Mouse (Mus musculus) intestine, postnatal 0 days (tissue): ENCODE results near the gene Fads1. TPM values are rescaled to one million over a fixed set of nuclear protein-coding genes. Genes with fewer than 3 reads are reported as not detected.
"Not testable (repeated sequence)": the region's sequence is repeated elsewhere in the genome, so short reads cannot be mapped to it uniquely, and the experiment has no call there.

Source experiments
- ATAC-seq: fragments of 200-750 bp; cut with Nextera tagmentation; 2 replicates; pipeline ENCODE4 v1.8.0; 2017; ENCODE audit warnings: mild to moderate bottlenecking, moderate TSS enrichment, moderate library complexity
- H3K27ac ChIP-seq: fragments of 300-500 bp; sonication (generic); 2 replicates; pipeline ENCODE4 v1.5.1; 2014; ENCODE audit warnings: mild to moderate bottlenecking, low read depth, low read length, moderate library complexity
- H3K27me3 ChIP-seq: fragments of 300-500 bp; sonication (generic); replicated peaks from 2 replicates; pipeline ENCODE4 v1.6.1; 2014; ENCODE audit warnings: low read length, mixed read lengths; ENCODE audit not compliant: control insufficient read depth, insufficient read depth
- H3K36me3 ChIP-seq: fragments of 300-500 bp; sonication (generic); 2 replicates; pipeline ENCODE4 v1.6.1; 2014; ENCODE audit warnings: mild to moderate bottlenecking, moderate library complexity; ENCODE audit not compliant: control insufficient read depth, insufficient read depth
- H3K4me1 ChIP-seq: fragments of 300-500 bp; sonication (generic); replicated peaks from 2 replicates; pipeline ENCODE4 v1.6.1; 2014; ENCODE audit warnings: antibody characterized with exemption, low read length, mixed read lengths; ENCODE audit not compliant: control insufficient read depth, insufficient read depth
- H3K4me2 ChIP-seq: fragments of 300-500 bp; sonication (generic); replicated peaks from 2 replicates; pipeline ENCODE4 v1.6.1; 2014; ENCODE audit warnings: low read depth, mild to moderate bottlenecking, moderate library complexity
- H3K4me3 ChIP-seq: fragments of 300-500 bp; sonication (generic); 2 replicates; pipeline ENCODE4 v1.5.1; 2014; ENCODE audit warnings: low read depth, low read length
- H3K9ac ChIP-seq: fragments of 300-500 bp; sonication (generic); 2 replicates; pipeline ENCODE4 v1.6.1; 2014; ENCODE audit warnings: mild to moderate bottlenecking, low read depth, low read length
- H3K9me3 ChIP-seq: fragments of 300-500 bp; sonication (generic); 2 replicates; pipeline ENCODE4 v1.6.1; 2016; ENCODE audit warnings: mixed run types; ENCODE audit not compliant: control insufficient read depth
- CTCF ChIP-seq: sonication (generic); IDR thresholded peaks from 2 replicates; pipeline ENCODE4 v1.5.1; 2016; ENCODE audit warnings: low read depth, mild to moderate bottlenecking, control low read depth, antibody characterized with exemption, moderate library complexity
- WGBS: fragments of 180-500 bp; shearing (Covaris S2); extraction: QIAGEN DNeasy Blood & Tissue Kit; methylation state at CpG from one replicate; pipeline ENCODE4 v1.1.7; 2014; 5-methylcytosine and 5-hydroxymethylcytosine counted together
- polyA plus RNA-seq: library from polyadenylated mRNA; unstranded; fragments of >200 nt; fragmentation: Nextera tagmentation; extraction: Ambion mirVana; gene quantifications from 2 replicates; pipeline ENCODE4 v1.2.1, GENCODE M21; 2015

Fads1 gene
- polyA plus RNA-seq, 1 experiment from 2014 or later, result 26.9 TPM

DNA sequence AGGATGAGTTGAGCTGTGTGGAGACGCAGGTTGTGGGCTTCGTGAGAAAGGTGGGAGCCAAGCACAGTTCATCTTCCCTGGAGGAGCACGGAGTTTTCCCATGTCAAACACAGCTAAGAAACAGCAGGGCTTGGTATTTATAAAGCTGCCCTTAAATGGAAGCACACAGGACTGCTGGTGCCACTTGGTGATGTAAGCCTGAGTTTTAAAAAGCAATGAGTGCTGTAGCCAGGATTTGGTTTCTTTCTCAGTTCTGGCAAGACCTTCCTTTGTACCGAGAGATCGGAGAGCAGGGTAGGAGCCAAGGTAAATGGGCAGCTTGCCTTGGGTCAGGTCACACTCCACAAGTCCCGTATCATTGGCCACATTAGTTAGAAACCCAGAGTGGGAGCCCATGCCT, 34.1 kb upstream of the Fads1 start:
- ATAC-seq, result no peak
- Histone ChIP-seq H3K27me3 (no peaks in the 10 kb centered on the region), H3K36me3 (no peaks in the 10 kb centered on the region), H3K4me2 (no peak overlapping the region), H3K4me3 (no peak overlapping the region), H3K9me3 (no peaks in the 10 kb centered on the region), H3K9ac (no peak overlapping the region), H3K27ac (no peak overlapping the region), H3K4me1 (no peaks in the 10 kb centered on the region)
- no peak for TF ChIP-seq CTCF
- WGBS, result 72% methylated on average over 6 of the region's 6 CpGs

DNA sequence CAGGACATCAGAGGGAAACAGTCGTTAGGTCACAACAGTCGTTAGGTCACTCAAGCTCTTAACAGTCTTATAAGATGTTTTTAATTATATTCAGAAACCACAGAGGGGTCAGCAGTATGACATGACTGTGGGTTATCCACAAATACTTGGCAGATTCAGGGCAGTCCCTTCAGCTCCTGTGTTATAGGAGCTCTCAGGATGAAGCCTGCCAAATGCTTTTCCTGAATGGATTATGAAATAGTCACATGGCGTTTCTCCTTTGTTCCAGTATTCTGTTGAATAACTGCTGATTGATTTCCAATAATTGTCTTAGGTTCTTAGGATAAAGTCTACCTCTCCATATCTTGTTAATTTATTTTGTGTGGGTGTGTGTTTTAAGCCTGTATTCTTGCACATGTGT, 33.5 kb upstream of the Fads1 start:
- no peak for ATAC-seq
- TF ChIP-seq CTCF, result no peak

DNA sequence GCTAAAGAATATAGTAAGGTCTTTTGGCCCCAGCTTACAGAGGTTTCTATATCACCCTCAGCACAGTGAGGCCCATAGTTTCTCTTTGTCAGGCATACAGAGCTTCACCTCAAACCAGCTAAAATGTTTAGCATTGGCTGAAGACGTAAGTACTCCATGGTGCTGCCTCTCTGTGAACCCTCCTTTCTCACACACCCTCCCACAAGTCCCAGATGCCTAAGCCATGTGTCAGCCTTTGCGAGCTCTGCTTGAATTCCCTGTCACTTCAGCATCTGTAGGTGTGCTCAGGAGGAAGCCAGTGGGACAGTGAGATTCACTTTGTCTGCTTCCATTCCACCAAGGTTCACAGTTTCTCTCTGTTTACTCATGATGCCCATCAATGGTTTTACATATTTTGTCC, 25.0 kb upstream of the Fads1 start:
- Histone ChIP-seq H3K27me3 (no peaks in the 10 kb centered on the region), H3K4me2 (no peak overlapping the region), H3K9ac (no peak overlapping the region), H3K4me1 (no peaks in the 10 kb centered on the region), H3K36me3 (no peaks in the 10 kb centered on the region), H3K4me3 (no peak overlapping the region), H3K9me3 (no peaks in the 10 kb centered on the region), H3K27ac (no peak overlapping the region)
- no peak for TF ChIP-seq CTCF
- ATAC-seq, result no peak
- WGBS, result 83% methylated on average over 2 of the region's 2 CpGs

More for the DNA sequence above, 33.5 kb upstream of the Fads1 start:
- H3K4me2 ChIP-seq, result no peak overlapping the region
- H3K27ac ChIP-seq, result no peak overlapping the region
- H3K9me3 ChIP-seq, result no peaks in the 10 kb centered on the region
- no peak overlapping the region for H3K9ac ChIP-seq
- H3K4me3 ChIP-seq, result no peak overlapping the region
- no peaks in the 10 kb centered on the region for H3K27me3 ChIP-seq
- H3K36me3 ChIP-seq, result no peaks in the 10 kb centered on the region
- no peaks in the 10 kb centered on the region for H3K4me1 ChIP-seq
- 69% methylated on average over 3 of the region's 3 CpGs for WGBS

DNA sequence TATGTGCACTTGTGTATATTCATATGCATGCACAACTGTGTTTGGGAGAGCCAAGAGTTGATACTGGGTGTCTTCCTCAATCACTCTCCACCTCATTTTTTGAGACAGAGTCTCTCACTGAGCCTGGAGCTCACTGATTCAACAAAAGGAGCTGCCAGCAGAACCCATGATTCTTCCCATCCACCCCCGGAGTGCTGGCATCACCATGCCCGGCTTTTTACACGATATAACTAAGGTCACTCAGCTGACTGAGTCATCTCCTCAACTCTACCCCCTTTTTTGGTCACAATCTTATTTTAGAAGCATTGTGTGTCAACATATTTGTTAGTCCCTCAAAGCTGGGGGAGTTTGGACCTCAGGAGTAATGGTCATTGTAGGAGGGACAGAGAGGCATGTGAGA, 18.8 kb upstream of the Fads1 start:
- WGBS, result 84% methylated on average over 3 of the region's 3 CpGs
- Histone ChIP-seq H3K9ac (no peak overlapping the region), H3K4me1 (no peaks in the 10 kb centered on the region), H3K27me3 (no peaks in the 10 kb centered on the region), H3K4me2 (no peak overlapping the region), H3K4me3 (no peak overlapping the region), H3K27ac (no peak overlapping the region), H3K9me3 (no peaks in the 10 kb centered on the region), H3K36me3 (no peaks in the 10 kb centered on the region)
- ATAC-seq, result no peak
- TF ChIP-seq CTCF, result no peak

DNA sequence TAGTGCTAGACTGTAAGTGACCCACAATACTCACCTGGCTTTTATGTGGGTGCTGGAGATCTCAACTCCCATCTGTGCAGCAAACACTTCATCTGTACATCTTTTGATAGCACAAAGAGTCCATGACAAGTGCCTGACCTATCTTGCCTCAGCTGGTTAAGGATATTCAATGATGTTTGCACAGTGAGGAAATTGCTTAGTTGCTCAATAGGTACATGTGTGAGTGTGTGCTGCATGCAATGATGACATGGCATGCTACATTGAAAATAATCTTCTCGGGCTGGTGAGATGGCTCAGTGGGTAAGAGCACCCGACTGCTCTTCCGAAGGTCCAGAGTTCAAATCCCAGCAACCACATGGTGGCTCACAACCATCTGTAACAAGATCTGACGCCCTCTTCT, 16.8 kb upstream of the Fads1 start:
- H3K36me3 ChIP-seq, H3K9ac ChIP-seq, H3K27me3 ChIP-seq, ATAC-seq, H3K27ac ChIP-seq, H3K4me2 ChIP-seq, H3K4me3 ChIP-seq, H3K9me3 ChIP-seq, H3K4me1 ChIP-seq: not testable (repeated sequence)
- 82% methylated on average over 4 of the region's 4 CpGs for WGBS

DNA sequence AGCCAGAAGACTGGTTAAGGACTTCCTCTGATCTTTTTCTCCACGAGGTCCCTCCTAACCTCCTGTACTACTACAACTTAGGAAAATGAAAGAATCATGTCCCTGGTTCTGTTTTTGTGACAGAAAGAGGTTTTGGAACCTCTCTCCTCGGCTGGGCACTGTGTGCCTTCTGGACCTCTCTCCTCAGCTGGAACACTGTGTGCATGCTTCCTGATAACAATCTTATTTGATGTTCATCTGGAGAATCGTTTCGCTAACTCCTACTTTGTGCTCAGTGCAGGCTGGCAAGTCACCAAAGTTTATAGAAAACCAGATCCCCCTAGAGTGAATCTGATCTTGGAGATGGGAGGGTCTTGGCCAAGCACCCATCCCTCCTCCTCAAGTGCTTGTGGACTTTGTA, 15.6 kb upstream of the Fads1 start:
- 65% methylated on average over 4 of the region's 4 CpGs for WGBS
- no peaks in the 10 kb centered on the region for H3K9me3 ChIP-seq
- ATAC-seq, result no peak
- no peak overlapping the region for H3K4me2 ChIP-seq
- no peaks in the 10 kb centered on the region for H3K4me1 ChIP-seq
- H3K27me3 ChIP-seq, result no peaks in the 10 kb centered on the region
- no peak overlapping the region for H3K9ac ChIP-seq
- no peak overlapping the region for H3K4me3 ChIP-seq
- H3K36me3 ChIP-seq, result no peaks in the 10 kb centered on the region
- no peak for TF ChIP-seq CTCF
- H3K27ac ChIP-seq, result no peak overlapping the region

DNA sequence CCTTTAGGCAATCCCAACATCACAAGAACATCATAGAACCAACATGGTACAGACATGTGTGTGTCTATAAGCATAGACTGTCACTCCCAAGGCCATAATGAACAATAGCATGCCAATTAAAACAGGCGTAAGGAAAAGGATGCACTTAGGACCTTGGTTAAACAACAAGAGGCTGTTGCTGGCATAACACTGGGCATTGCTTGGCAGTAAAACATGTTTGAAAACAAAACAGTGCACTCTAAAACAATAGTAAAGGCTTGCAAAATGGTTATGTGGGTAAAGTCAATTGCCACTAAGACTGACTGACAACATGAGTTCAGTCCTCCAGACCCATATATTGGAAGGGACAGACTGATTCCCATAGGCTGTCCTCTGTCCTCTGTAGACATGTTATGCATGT, 14.7 kb upstream of the Fads1 start:
- Histone ChIP-seq H3K4me3 (no peak overlapping the region), H3K4me2 (no peak overlapping the region), H3K4me1 (no peaks in the 10 kb centered on the region), H3K9ac (no peak overlapping the region), H3K27ac (no peak overlapping the region), H3K27me3 (no peaks in the 10 kb centered on the region), H3K36me3 (no peaks in the 10 kb centered on the region), H3K9me3 (no peaks in the 10 kb centered on the region)
- no peak for ATAC-seq
- TF ChIP-seq CTCF, result no peak
- WGBS, result 78% methylated on average over 1 of the region's 1 CpGs
